Mouse (Mus musculus): ENCODE data around the gene Nr4a2. TPM values are rescaled to one million over a fixed set of nuclear protein-coding genes. Genes with fewer than 3 reads are reported as not detected.

The Nr4a2 gene
- total RNA-seq, 4 experiments from 2014 or later: 0.49 to 0.89 (median 0.77) TPM

DNA sequence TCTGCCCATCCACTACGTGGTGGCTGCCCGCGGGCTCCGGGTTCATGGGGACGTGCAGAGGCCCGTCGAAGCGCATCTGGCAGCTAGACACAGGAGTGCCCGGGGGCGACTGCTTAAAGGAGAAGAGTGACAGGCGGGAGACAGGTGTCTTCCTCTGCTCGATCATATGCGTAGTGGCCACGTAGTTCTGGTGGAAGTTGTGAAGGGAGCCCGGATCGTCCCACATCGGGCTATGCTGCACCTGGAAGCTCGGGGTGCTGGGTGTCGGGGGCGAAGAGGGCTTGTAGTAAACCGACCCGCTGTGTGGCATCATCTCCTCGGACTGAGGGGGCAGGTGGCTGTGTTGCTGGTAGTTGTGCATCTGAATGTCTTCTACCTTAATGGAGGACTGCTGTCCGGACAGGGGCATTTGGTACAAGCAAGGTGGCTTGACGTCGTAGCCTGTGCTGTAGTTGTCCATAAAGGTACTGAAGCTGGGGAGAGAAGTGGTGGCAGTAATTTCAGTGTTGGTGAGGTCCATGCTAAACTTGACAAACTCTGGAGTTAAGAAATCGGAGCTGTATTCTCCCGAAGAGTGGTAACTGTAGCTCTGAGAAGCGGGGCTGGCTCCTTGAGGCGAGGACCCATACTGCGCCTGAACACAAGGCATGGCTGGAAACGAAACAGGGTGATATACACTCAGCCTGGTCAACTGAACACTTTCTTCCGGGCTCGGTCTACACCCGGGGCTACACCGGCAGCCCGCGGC lies 11.8 kb downstream of the Nr4a2 start:
- DNase-seq (ENCODE audit: low spot score in 2 of 2): no peak

DNA sequence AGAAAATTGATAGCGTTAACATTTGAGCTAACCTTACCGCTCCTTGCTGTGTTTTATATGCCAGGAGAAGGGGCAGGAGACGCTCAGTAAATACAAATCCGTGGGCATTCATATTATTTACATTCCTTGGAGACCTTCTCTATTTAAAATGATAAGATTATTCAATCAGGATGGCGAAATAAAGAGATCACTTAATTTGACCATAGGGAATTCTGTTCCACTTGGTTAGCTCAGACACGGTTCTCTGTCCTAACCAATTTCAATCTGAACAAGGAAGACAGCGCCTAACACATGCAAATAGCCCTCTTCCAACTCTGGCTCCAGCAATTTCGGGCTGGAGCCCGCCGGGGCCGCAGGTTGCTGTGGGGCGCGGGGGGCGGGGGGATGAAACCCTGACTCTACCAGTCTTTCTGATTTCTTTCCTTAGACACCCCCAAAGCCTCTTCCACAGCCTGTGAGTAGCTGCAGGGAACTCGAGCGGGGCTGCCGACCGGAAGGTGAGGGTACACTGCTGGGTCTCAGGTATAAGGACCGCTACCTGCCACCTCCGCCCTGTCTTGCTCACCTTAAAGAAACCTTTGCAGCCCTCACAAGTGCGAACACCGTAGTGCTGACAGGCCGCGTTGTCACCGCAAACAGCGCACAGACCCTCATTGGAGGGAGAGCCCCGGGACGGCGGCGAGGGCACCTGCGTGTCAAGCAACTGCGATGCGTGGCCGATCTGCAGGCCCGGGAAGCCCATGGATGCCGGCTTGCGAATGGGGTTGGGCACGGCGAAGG lies 12.6 kb downstream of the Nr4a2 start:
- no peak for DNase-seq (ENCODE audit: low spot score in 2 of 2)

DNA sequence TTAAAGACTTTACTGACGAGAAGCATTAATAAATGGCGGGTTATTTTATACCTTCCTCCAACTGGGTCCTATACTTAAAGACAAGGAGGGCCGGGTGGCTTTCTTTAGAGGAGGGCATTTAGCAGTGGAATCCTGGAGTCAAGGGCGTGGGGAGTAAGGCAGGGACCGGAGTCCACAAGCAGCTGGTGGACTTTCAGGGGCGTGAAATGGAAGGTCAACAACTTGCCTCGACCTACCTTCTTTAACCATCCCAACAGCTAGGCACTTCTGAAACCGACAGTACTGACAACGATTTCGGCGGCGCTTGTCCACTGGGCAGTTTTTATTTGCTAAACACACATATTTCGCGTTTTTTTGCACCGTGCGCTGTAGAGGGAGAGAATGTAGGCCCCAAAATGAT lies 13.4 kb downstream of the Nr4a2 start:
- no peak for DNase-seq (ENCODE audit: low spot score in 2 of 2)

DNA sequence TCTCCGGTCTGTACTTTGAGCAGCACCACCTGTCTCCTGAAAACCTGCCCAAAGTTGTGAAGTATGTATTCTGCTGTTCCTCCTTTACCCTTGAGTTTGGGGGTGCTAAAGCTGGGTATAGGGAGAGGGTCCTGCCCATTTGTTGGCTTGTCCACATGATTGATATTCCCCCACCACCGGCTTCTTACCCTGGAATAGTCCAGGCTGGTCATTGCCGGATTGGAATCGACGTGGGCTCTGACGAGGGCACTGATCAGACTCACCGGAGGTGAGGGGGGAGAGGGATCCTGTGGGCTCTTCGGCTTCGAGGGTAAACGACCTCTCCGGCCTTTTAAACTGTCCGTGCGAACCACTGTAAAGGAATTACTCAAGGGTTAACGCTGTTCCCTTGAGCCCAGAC lies 13.9 kb downstream of the Nr4a2 start:
- no peak for DNase-seq (ENCODE audit: low spot score in 2 of 2)

DNA sequence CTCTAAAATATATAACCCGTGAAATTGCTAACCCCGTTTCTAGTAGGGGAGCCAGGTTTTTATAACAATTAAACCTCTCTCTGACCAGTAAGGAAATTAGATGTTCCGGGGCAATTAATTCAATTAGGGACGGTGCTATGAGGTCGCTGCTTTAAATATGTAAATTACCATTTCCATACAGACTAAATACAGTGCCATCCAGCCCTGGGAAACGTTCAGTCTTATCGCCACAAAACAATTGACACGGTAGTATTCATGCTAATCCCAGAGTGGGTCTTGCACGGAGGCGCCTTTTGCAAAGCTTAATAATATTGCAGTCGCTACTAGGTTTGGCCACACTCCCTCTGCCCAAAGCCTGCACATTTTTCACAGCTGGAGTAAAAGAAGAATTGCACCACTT lies 14.5 kb downstream of the Nr4a2 start:
- no peak for DNase-seq (ENCODE audit: low spot score in 2 of 2)

DNA sequence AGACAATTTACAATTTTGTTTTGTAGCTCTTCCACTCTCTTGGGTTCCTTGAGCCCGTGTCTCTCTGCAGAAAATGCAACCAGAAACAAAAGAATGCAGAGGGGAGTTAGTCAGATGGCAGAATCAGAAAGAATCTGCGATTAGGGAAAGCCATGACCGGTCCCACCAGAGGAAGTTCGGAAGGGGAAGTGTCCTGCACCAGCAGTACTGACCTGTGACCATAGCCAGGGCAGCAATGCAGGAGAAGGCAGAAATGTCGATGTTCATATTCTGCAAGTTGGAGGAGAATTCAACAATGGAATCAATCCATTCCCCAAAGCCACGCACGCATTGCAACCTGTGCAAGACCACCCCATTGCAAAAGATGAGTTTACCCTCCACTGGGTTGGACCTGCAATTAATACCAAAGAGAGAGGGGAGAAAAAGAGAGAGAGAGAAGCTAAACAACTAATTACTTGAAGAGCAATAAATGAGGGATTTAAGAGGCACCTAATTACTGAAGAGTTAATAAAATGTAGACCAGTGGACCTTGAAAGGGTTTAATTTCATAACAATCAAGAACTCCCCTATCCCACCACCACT lies 15.4 kb downstream of the Nr4a2 start:
- no peak for DNase-seq (ENCODE audit: low spot score in 2 of 2)

DNA sequence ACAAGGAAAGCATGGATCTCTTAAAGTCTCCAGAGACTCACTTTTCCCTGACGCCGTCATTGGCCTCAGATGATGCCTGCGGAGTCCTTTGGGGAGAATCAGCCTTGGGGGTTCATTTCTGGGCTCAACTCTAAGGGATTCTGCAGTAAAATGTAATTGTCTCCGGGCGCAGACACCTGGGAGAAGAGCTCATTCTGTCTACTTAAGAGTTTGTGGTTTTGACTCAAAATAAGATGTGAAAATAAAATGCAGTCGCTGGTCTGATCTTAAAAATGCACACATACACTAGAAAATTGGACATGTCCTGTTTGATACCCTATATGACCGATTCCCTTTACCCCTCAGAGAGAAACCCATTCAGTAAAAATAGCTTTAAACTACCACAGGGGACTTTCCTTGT lies 18.4 kb downstream of the Nr4a2 start:
- no peak for DNase-seq (ENCODE audit: low spot score in 2 of 2)

DNA sequence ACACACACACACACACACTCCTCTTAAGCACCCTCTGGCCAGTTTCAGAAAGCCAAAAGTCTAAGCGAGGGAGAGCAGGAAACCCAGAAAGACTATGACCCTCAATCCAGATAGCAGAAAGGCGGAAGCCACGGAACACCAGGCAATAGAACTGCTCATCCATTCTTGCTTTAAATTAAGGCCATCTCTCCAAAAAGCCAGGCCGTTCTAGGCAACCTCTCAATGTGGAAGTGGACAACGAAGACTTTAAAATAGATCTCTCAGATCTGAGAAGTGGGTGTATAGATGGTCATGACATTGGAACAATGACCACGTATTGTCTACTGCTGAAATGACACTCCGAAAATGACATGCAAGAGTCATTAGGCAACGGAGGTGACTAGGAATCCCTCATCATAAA lies 19.1 kb downstream of the Nr4a2 start:
- no peak for DNase-seq (ENCODE audit: low spot score in 2 of 2)

DNA sequence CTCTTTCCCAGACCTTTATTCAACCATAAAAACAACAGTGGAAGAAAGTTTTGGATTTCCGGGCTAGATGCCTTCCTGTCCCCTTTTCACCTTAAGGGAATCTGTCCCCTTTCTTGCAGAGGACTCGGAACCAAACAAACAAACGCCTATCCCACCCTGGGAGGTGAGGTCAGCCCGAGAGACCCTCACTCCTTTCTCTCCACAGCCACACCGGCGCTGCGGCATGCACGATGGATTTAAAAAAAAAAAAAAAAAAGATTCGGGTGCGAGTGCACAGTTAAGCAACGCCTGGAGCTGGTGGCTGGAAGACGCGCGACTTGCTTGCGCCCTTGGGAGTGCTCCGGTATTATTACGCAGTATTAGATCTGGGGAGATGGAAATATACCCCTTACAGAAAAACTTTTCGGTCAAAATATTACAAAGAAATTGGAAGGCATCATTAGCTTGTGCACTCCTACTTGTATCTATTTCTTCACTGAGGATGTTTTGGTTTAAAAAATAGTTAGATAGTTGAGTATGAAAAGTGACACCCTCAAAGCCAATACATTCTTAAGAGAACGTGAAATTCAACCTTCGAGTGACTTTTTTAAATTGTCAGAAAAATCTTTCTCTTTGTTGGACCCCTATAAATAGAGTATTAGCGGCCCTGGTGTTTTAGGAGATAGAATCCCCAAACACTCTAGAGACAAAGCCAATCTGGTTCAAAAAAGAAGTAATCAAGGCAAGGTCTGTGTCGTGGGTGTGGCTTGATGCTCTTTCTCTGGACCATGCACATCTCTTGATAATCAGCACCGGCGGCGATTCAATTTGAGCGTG lies 19.8 kb downstream of the Nr4a2 start:
- DNase-seq (ENCODE audit: low spot score in 2 of 2): no peak

DNA sequence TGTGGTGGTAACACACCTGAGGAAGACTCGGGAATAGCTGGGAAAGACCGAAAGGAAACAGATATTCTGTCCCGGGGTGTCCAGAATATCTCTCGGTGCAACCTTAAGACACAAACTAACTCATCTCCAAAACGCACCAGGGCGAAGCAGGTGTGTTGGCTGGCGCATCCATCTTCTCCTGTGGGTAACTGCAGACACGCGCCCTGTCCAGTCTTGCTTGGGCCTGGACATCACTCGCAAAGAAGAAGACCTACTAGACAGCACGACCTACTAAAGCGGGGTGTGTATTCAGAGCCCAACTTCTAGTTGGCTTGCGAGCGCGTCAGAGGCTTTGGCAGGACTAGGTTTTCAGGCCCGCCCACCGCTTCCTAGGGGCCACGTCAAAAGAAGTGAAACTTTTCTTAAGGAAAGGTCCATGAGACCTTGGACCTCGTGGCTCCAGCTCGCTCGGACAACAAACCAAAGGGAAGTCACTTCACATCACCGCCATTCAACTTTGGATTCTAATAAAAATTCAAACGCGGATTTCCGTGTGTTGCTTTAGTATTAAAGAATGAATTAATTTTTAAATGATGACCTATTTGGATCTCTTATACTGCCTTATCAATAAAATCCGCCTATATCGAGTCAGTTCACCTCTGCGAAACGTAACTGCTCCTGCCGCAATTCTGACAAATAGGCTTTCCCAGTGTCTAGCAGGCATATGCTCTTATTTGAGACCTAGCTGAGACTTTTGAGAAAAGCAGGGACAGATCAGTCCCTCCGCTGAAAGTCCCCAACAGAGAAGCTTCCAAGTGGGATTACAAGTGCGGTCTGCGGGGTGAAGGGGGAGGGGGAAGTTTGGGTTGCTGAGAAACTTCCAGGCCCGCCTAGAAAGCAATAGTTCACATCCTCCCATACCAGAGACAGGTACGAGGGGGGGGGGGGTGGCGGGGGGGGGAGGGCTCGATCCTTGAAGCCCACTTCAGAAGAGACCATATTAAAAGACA lies 20.7 kb downstream of the Nr4a2 start:
- DNase-seq (ENCODE audit: low spot score in 2 of 2): no peak

DNA sequence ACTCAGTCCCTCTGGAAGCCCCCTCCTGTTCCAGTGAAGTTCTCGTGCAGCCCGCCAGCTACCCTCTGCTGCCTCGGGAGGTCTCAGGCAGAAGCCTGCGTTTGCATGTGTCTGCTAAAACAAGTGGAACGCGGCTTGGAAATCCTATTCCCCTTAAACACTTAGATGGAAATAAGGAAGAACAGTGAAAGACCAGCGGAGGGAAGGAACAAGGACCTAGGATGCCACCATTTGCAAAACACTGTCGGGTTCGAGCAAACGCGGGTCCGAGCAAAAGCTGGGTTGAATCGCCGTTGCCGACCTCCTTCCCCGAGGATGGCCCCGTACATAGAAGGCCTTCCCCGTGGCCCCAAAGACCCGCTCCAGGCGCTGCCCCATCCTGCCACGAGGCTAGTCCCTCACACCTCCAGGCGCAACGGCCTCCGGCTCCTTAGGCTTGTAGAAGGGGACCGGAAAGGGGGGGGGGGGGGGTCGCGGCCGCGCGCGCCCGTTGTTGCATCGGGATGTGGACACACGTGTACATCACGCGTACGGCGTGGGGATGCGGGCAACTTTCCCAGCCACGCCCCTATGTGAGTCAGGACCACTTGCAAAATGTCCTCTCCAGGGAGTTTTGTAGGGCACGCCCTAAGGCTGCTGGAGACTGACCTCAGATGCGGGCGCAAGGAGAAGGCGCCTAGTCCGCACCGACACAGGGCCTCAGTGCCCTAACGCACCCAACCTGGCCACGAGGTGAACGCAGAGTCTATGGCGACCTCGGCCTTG lies 21.5 kb downstream of the Nr4a2 start:
- DNase-seq (ENCODE audit: low spot score in 2 of 2): peak in 1 of 2 experiments; percentile 16

DNA sequence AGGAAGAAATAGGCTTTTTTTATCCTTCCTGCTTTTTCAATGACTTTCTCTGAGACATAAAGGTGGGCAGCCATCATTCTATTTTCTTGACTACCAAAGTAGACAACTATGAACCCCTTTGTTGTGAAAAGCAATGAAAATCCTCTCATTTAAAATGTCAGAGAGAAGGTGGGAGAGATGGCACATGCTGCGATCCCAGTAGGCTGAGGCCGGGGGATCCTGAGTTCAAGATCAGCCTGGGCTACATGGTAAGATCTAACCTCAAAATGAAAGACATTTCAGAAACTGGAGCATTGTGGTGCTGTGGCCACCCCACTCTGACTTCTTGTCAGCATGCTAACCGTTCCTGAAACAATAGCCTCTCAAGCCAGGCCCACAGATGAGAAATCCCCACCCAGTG lies 23.6 kb downstream of the Nr4a2 start:
- no peak for DNase-seq (ENCODE audit: low spot score in 2 of 2)

DNA sequence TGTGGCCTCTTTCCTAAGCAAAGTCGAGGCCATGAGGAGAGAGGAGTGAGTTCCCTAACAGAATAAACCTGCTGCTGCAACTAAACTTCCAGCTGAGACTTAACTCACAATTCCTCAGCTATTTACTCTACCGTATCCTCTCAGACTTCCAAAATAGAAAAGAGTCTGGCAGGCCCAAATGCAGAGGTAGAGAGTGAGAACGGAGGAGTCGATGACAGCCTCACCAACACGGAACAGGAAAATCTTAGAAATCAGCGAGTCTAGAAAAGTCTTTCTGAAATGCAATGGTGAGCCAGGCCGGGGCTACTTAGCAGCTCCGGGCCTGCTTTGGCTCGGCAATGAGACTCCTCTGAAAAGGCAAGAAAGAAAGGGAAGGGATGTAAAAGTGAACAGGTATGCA lies 51.4 kb downstream of the Nr4a2 start:
- no peak for DNase-seq (ENCODE audit: low spot score in 2 of 2)

DNA sequence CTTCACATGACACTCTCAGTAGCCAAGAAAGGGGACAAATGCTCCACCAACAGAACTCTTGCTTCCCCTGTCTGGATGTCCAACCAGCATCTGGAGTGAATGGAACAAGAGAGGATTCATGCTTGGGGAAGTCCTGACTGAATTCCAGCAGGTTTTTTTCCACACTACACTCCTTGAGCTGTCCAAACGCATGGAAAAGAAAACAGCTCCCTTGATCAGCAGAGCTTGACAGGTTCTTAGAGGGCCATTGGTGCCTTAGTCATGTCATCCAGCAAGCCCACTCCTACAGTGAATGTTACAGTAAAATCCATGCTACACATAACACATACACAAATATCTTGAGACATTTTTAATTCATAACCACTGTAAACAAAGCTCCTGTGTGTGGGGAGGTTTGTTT lies 60.3 kb downstream of the Nr4a2 start:
- no peak for DNase-seq (ENCODE audit: low spot score in 2 of 2)

Other genes with a start within 250 kb of the Nr4a2 start
- gene Gpd2, start 113.6 kb upstream of the Nr4a2 start, total RNA-seq (2022): 100 to 1,000 TPM; 193 to 241 (median 217) TPM

Data from gastrocnemius, adult 8-10 months (tissue).